9 mouse cellular contexts compared by ENCODE assay signal in genomic region chr8:113582180-113582975, GRCm38 (mm10). TPM values are rescaled to one million over a fixed set of nuclear protein-coding genes. Genes with fewer than 3 reads are reported as not detected.
DNase-seq lines count a peak whose midpoint lies in the region; ATAC-seq lines count a peak whose summit lies in the region.
"Had no signal": no experiment of that assay in that cellular context is flagged by ENCODE, and none has a peak within 500 bp of the region (broad histone marks: within the 10 kb centered on the region; RNA-seq: fewer than 3 reads in every experiment).

No protein-coding gene starts in this region.

- H3K36me3 ChIP-seq in heart, embryonic 11.5 days (ENCODE audit: control insufficient read depth, insufficient read depth, low read length): no peaks in the 10 kb centered on the region
- no peaks in the 10 kb centered on the region for H3K36me3 ChIP-seq in heart, embryonic 10.5 days
- no peaks in the 10 kb centered on the region for H3K36me3 ChIP-seq in kidney, embryonic 15.5 days
- H3K36me3 ChIP-seq in lung, embryonic 16.5 days (ENCODE audit: control insufficient read depth, insufficient read depth, low read length): no peaks in the 10 kb centered on the region
- H3K36me3 ChIP-seq: liver, embryonic 15.5 days had no signal

- peak overlapping the region; percentile 49 for H3K4me2 ChIP-seq in heart, embryonic 11.5 days
- H3K4me2 ChIP-seq in kidney, embryonic 15.5 days: peak overlapping the region; percentile 37
- peak overlapping the region; percentile 30; the same call in 1 of the 2 replicates for H3K4me2 ChIP-seq in lung, embryonic 16.5 days (ENCODE audit: low read depth, low read length)
- H3K4me2 ChIP-seq: liver, embryonic 15.5 days had no signal

- peaks cover 7% of the 10 kb centered on the region; the same call in 1 of the 2 replicates for H3K4me1 ChIP-seq in heart, embryonic 11.5 days (ENCODE audit: control insufficient read depth, insufficient read depth, low read length)
- H3K4me1 ChIP-seq in heart, embryonic 10.5 days: peaks cover 12% of the 10 kb centered on the region
- peaks cover 17% of the 10 kb centered on the region for H3K4me1 ChIP-seq in kidney, embryonic 15.5 days
- H3K4me1 ChIP-seq in lung, embryonic 16.5 days (replicated peaks; ENCODE audit: control insufficient read depth, insufficient read depth, low read length): peaks cover 12% of the 10 kb centered on the region
- H3K4me1 ChIP-seq: liver, embryonic 15.5 days had no signal

- no peaks in the 10 kb centered on the region for H3K9me3 ChIP-seq in heart, embryonic 11.5 days (replicated peaks; ENCODE audit: control insufficient read depth, low read length)
- H3K9me3 ChIP-seq in heart, embryonic 10.5 days: no peaks in the 10 kb centered on the region
- H3K9me3 ChIP-seq in kidney, embryonic 15.5 days (replicated peaks): no peaks in the 10 kb centered on the region
- H3K9me3 ChIP-seq in lung, embryonic 16.5 days (ENCODE audit: control insufficient read depth, low read length): no peaks in the 10 kb centered on the region
- H3K9me3 ChIP-seq: liver, embryonic 15.5 days had no signal

- ATAC-seq in heart, embryonic 11.5 days (replicated peaks; ENCODE audit: insufficient number of reproducible peaks, low FRiP score, low TSS enrichment): peak; percentile 53; the same call in 1 of the 2 replicates
- ATAC-seq in kidney, embryonic 15.5 days (replicated peaks; ENCODE audit: low FRiP score): peak; percentile 79; the same call in 1 of the 2 replicates
- peak; percentile 71; the same call in 1 of the 2 replicates for ATAC-seq in lung, embryonic 16.5 days (ENCODE audit: low read depth)

- no peaks in the 10 kb centered on the region for H3K27me3 ChIP-seq in heart, embryonic 11.5 days (ENCODE audit: control insufficient read depth, insufficient read depth, low read length)
- no peaks in the 10 kb centered on the region for H3K27me3 ChIP-seq in heart, embryonic 10.5 days (ENCODE audit: insufficient read depth, poor library complexity, severe bottlenecking)
- H3K27me3 ChIP-seq in kidney, embryonic 15.5 days: no peaks in the 10 kb centered on the region
- H3K27me3 ChIP-seq in lung, embryonic 16.5 days (ENCODE audit: control insufficient read depth, insufficient read depth, low read depth, low read length): no peaks in the 10 kb centered on the region; the same call in 1 of the 2 replicates
- H3K27me3 ChIP-seq: liver, embryonic 15.5 days had no signal

- no peak overlapping the region for H3K4me3 ChIP-seq in heart, embryonic 11.5 days (ENCODE audit: low read depth, low read length)
- H3K4me3 ChIP-seq in heart, embryonic 10.5 days: no peak overlapping the region
- H3K4me3 ChIP-seq in kidney, embryonic 15.5 days (replicated peaks): no peak overlapping the region
- H3K4me3 ChIP-seq in lung, embryonic 16.5 days (ENCODE audit: low read length): no peak overlapping the region
- H3K4me3 ChIP-seq: liver, embryonic 15.5 days had no signal

- H3K9ac ChIP-seq in heart, embryonic 11.5 days (ENCODE audit: low read depth, low read length): no peak overlapping the region
- no peak overlapping the region for H3K9ac ChIP-seq in kidney, embryonic 15.5 days
- H3K9ac ChIP-seq in lung, embryonic 16.5 days (ENCODE audit: low read length): no peak overlapping the region
- H3K9ac ChIP-seq: liver, embryonic 15.5 days had no signal

- WGBS in heart, embryonic 11.5 days (ENCODE audit: insufficient replicate concordance): 24% methylated on average over 16 of the region's 16 CpGs
- WGBS in heart, embryonic 10.5 days: 23% methylated on average over 16 of the region's 16 CpGs
- WGBS in kidney, embryonic 15.5 days: 16% methylated on average over 16 of the region's 16 CpGs
- WGBS in lung, embryonic 16.5 days: 13% methylated on average over 16 of the region's 16 CpGs

- DNase-seq in heart, embryonic 10.5 days (ENCODE audit: low spot score): no peak
- DNase-seq in cerebellum, adult 8-10 months: peak; percentile 8
- DNase-seq in forelimb bud, embryonic 11.5 days (ENCODE audit: low read depth, low spot score): peak; percentile 74
- DNase-seq in right cerebral cortex, postnatal 10 days (ENCODE audit: low spot score in 2 of 2): peak; percentile 49 to 66
- DNase-seq in thymus, postnatal 25 days: no peak

- no peak overlapping the region for H3K27ac ChIP-seq in heart, embryonic 11.5 days (ENCODE audit: low read depth, low read length)
- H3K27ac ChIP-seq in heart, embryonic 10.5 days: no peak overlapping the region
- H3K27ac ChIP-seq in kidney, embryonic 15.5 days: no peak overlapping the region
- H3K27ac ChIP-seq in lung, embryonic 16.5 days (ENCODE audit: low read length): no peak overlapping the region
- H3K27ac ChIP-seq: liver, embryonic 15.5 days had no signal

RNA-seq across cellular contexts. Expression of gene Mon1b, which starts 53.0 kb away (rescaled TPM):
- 4.4 and 5.9 TPM in 2 replicates for polyA plus RNA-seq in heart, embryonic 11.5 days (2014; fragmentation: Nextera tagmentation; extraction: Ambion mirVana)
- 6.6 and 6.8 TPM in 2 replicates for polyA plus RNA-seq in heart, embryonic 10.5 days (2016; fragmentation: Nextera tagmentation; extraction: Ambion mirVana)
- 7.9 and 8.4 TPM in 2 replicates for polyA plus RNA-seq in kidney, embryonic 15.5 days (2015; fragmentation: Nextera tagmentation; extraction: Ambion mirVana)
- polyA plus RNA-seq in lung, embryonic 16.5 days (2015; fragmentation: Nextera tagmentation; extraction: Ambion mirVana): 7.5 and 10.2 TPM in 2 replicates

Comparison
In these comparisons a context has a peak if more than half of its experiments do, and no peak if none do; other contexts are left out.
1. DNase-seq: peak in cerebellum, adult 8-10 months (single experiment), forelimb bud, embryonic 11.5 days (single experiment) and right cerebral cortex, postnatal 10 days (2 of 2); none in heart, embryonic 10.5 days (single experiment) and thymus, postnatal 25 days (single experiment).
2. Peak in every context shown above with its lines, with median percentiles within 50 percentile points of each other: ATAC-seq and H3K4me2 ChIP-seq.